Mouse (Mus musculus): ENCODE results near the gene Hist1h1d. TPM values are rescaled to one million over a fixed set of nuclear protein-coding genes. Genes with fewer than 3 reads are reported as not detected.

Hist1h1d gene
- 0.14 and 0.19 TPM in 2 replicates for polyA plus RNA-seq (2012; rRNA removed)

- no peak for DNase-seq (ENCODE audit: extremely low spot score in 1 of 2, low spot score in 1 of 2)
Measured at GRCm38 (mm10) chr13:23552962-23553361, at the start of gene Hist1h1d. Gene Hist1h1d, plus strand, starts transcription at chr13:23553262.

GRCm38 (mm10) chr13:23503797-23504196 is 49.3 kb upstream of the Hist1h1d start:
- DNase-seq (ENCODE audit: extremely low spot score in 1 of 2, low spot score in 1 of 2): peak in 1 of 2 experiments; percentile 91

- no peak for DNase-seq (ENCODE audit: extremely low spot score in 1 of 2, low spot score in 1 of 2)
Measured at GRCm38 (mm10) chr13:23505662-23506345, 47.3 kb upstream of the Hist1h1d start.

GRCm38 (mm10) chr13:23506351-23506750 is 46.7 kb upstream of the Hist1h1d start:
- no peak for DNase-seq (ENCODE audit: extremely low spot score in 1 of 2, low spot score in 1 of 2)

- DNase-seq (ENCODE audit: extremely low spot score in 1 of 2, low spot score in 1 of 2): no peak
Measured at GRCm38 (mm10) chr13:23506819-23507515, 46.1 kb upstream of the Hist1h1d start.

- DNase-seq (ENCODE audit: extremely low spot score in 1 of 2, low spot score in 1 of 2): no peak
Measured at GRCm38 (mm10) chr13:23510127-23510526, 42.9 kb upstream of the Hist1h1d start.

- DNase-seq (ENCODE audit: extremely low spot score in 1 of 2, low spot score in 1 of 2): no peak
Measured at GRCm38 (mm10) chr13:23513517-23513916, 39.5 kb upstream of the Hist1h1d start.

- no peak for DNase-seq (ENCODE audit: extremely low spot score in 1 of 2, low spot score in 1 of 2)
Measured at GRCm38 (mm10) chr13:23515281-23515680, 37.8 kb upstream of the Hist1h1d start.

- DNase-seq (ENCODE audit: extremely low spot score in 1 of 2, low spot score in 1 of 2): no peak
Measured at GRCm38 (mm10) chr13:23515826-23516620, 37.0 kb upstream of the Hist1h1d start.

GRCm38 (mm10) chr13:23516822-23517602 is 36.0 kb upstream of the Hist1h1d start:
- DNase-seq (ENCODE audit: extremely low spot score in 1 of 2, low spot score in 1 of 2): peak in 1 of 2 experiments; percentile 90

GRCm38 (mm10) chr13:23517603-23518294 is 35.3 kb upstream of the Hist1h1d start:
- peak; percentile 86 to 99 for DNase-seq (ENCODE audit: extremely low spot score in 1 of 2, low spot score in 1 of 2)

- DNase-seq (ENCODE audit: extremely low spot score in 1 of 2, low spot score in 1 of 2): no peak
Measured at GRCm38 (mm10) chr13:23518295-23518603, 34.8 kb upstream of the Hist1h1d start.

GRCm38 (mm10) chr13:23518885-23519284 is 34.2 kb upstream of the Hist1h1d start:
- DNase-seq (ENCODE audit: extremely low spot score in 1 of 2, low spot score in 1 of 2): peak; percentile 71 to 97

- peak; percentile 72 to 96 for DNase-seq (ENCODE audit: extremely low spot score in 1 of 2, low spot score in 1 of 2)
Measured at GRCm38 (mm10) chr13:23519416-23519815, 33.6 kb upstream of the Hist1h1d start.

GRCm38 (mm10) chr13:23521703-23522102 is 31.4 kb upstream of the Hist1h1d start:
- DNase-seq (ENCODE audit: extremely low spot score in 1 of 2, low spot score in 1 of 2): peak in 1 of 2 experiments; percentile 91

- no peak for DNase-seq (ENCODE audit: extremely low spot score in 1 of 2, low spot score in 1 of 2)
Measured at GRCm38 (mm10) chr13:23523976-23524375, 29.1 kb upstream of the Hist1h1d start.

- peak in 1 of 2 experiments; percentile 77 for DNase-seq (ENCODE audit: extremely low spot score in 1 of 2, low spot score in 1 of 2)
Measured at GRCm38 (mm10) chr13:23524654-23525053, 28.4 kb upstream of the Hist1h1d start.

- DNase-seq (ENCODE audit: extremely low spot score in 1 of 2, low spot score in 1 of 2): no peak
Measured at GRCm38 (mm10) chr13:23525901-23526300, 27.2 kb upstream of the Hist1h1d start.

- DNase-seq (ENCODE audit: extremely low spot score in 1 of 2, low spot score in 1 of 2): peak; percentile 89 to 99
Measured at GRCm38 (mm10) chr13:23526312-23526711, 26.8 kb upstream of the Hist1h1d start.

GRCm38 (mm10) chr13:23529005-23529404 is 24.1 kb upstream of the Hist1h1d start:
- DNase-seq (ENCODE audit: extremely low spot score in 1 of 2, low spot score in 1 of 2): no peak
